Mouse (Mus musculus): ENCODE results near the gene Gm28048. TPM values are rescaled to one million over a fixed set of nuclear protein-coding genes. Genes with fewer than 3 reads are reported as not detected.

Gene Gm28048
- total and polyA plus RNA-seq, 2 experiments from 2014 or later, result 2.7 TPM; not detected in 1

GRCm38 (mm10) chr11:23008181-23008823 is 26.4 kb upstream of the Gm28048 start:
- peak; percentile 93 for DNase-seq (ENCODE audit: low spot score)
- TF ChIP-seq CTCF (IDR thresholded peaks at IDR 0.05), result peak; percentile 60
- Histone ChIP-seq H3K9ac (replicated peaks; ENCODE audit: low read length, poor library complexity, severe bottlenecking) (peak overlapping the region; percentile 65), H3K27me3 (ENCODE audit: insufficient read depth, low read length) (no peaks in the 10 kb centered on the region), H3K4me1 (ENCODE audit: insufficient read depth, low read length) (no peaks in the 10 kb centered on the region), H3K36me3 (ENCODE audit: insufficient read depth, low read length) (peaks cover 15% of the 10 kb centered on the region), H3K9me3 (ENCODE audit: low read length) (no peaks in the 10 kb centered on the region), H3K4me2 (ENCODE audit: low read depth, low read length, poor library complexity, severe bottlenecking) (peak overlapping the region; percentile 68), H3K27ac (ENCODE audit: low read depth, low read length) (peak overlapping the region; percentile 94), H3K4me3 (ENCODE audit: low read depth, low read length) (peak overlapping the region; percentile 65)
- WGBS, result under 1% methylated on average over 40 of the region's 40 CpGs
- ATAC-seq (ENCODE audit: low FRiP score), result peak; percentile 95

- ATAC-seq (ENCODE audit: low FRiP score) (peak; percentile 95), DNase-seq (ENCODE audit: low spot score) (peak; percentile 98)
- Histone ChIP-seq H3K4me3 (ENCODE audit: low read depth, low read length) (peak within 1 kb of the TSS; percentile 65), H3K36me3 (ENCODE audit: insufficient read depth, low read length) (peaks cover 16% of the 10 kb centered on the region), H3K9ac (replicated peaks; ENCODE audit: low read length, poor library complexity, severe bottlenecking) (peak within 1 kb of the TSS; percentile 65), H3K9me3 (ENCODE audit: low read length) (no peaks in the 10 kb centered on the region), H3K27me3 (ENCODE audit: insufficient read depth, low read length) (no peaks in the 10 kb centered on the region), H3K4me2 (ENCODE audit: low read depth, low read length, poor library complexity, severe bottlenecking) (peak within 1 kb of the TSS; percentile 68), H3K27ac (ENCODE audit: low read depth, low read length) (peak within 1 kb of the TSS; percentile 94), H3K4me1 (ENCODE audit: insufficient read depth, low read length) (no peaks in the 10 kb centered on the region)
- TF ChIP-seq CTCF (IDR thresholded peaks at IDR 0.05), result no peak
- WGBS, result under 1% methylated on average over 22 of the region's 22 CpGs
These were observed 25.7 kb upstream of the Gm28048 start, which contains the start of gene Fam161a for GRCm38 (mm10) chr11:23007481-23008180. Gene Fam161a, plus strand, starts transcription at chr11:23007531.

- no peak for DNase-seq (ENCODE audit: low spot score)
- 4% methylated on average over 6 of the region's 6 CpGs for WGBS
These were observed 25.2 kb upstream of the Gm28048 start for GRCm38 (mm10) chr11:23007166-23007480.

GRCm38 (mm10) chr11:23005276-23005675 is 23.4 kb upstream of the Gm28048 start:
- no peak overlapping the region for H3K4me2 ChIP-seq (ENCODE audit: low read depth, low read length, poor library complexity, severe bottlenecking)
- no peaks in the 10 kb centered on the region for H3K27me3 ChIP-seq (ENCODE audit: insufficient read depth, low read length)
- no peak overlapping the region for H3K9ac ChIP-seq (replicated peaks; ENCODE audit: low read length, poor library complexity, severe bottlenecking)
- no peak for TF ChIP-seq CTCF (IDR thresholded peaks at IDR 0.05)
- ATAC-seq (ENCODE audit: low FRiP score) (no peak), DNase-seq (ENCODE audit: low spot score) (no peak)
- 95% methylated on average over 1 of the region's 1 CpGs for WGBS
- H3K36me3 ChIP-seq (ENCODE audit: insufficient read depth, low read length), result peaks cover 30% of the 10 kb centered on the region
- no peak overlapping the region for H3K4me3 ChIP-seq (ENCODE audit: low read depth, low read length)
- H3K27ac ChIP-seq (ENCODE audit: low read depth, low read length), result no peak overlapping the region
- no peaks in the 10 kb centered on the region for H3K9me3 ChIP-seq (ENCODE audit: low read length)
- H3K4me1 ChIP-seq (ENCODE audit: insufficient read depth, low read length), result no peaks in the 10 kb centered on the region

More at GRCm38 (mm10) chr11:23007166-23007480, 25.2 kb upstream of the Gm28048 start:
- Histone ChIP-seq H3K4me2 (ENCODE audit: low read depth, low read length, poor library complexity, severe bottlenecking) (peak overlapping the region; percentile 68), H3K27me3 (ENCODE audit: insufficient read depth, low read length) (no peaks in the 10 kb centered on the region), H3K9ac (replicated peaks; ENCODE audit: low read length, poor library complexity, severe bottlenecking) (peak overlapping the region; percentile 65), H3K4me3 (ENCODE audit: low read depth, low read length) (peak overlapping the region; percentile 65), H3K9me3 (ENCODE audit: low read length) (no peaks in the 10 kb centered on the region), H3K4me1 (ENCODE audit: insufficient read depth, low read length) (no peaks in the 10 kb centered on the region), H3K36me3 (ENCODE audit: insufficient read depth, low read length) (peaks cover 17% of the 10 kb centered on the region), H3K27ac (ENCODE audit: low read depth, low read length) (peak overlapping the region; percentile 94)
- ATAC-seq (ENCODE audit: low FRiP score), result peak; percentile 28
- no peak for TF ChIP-seq CTCF (IDR thresholded peaks at IDR 0.05)

GRCm38 (mm10) chr11:22998308-22998707 is 16.4 kb upstream of the Gm28048 start:
- TF ChIP-seq CTCF (IDR thresholded peaks at IDR 0.05), result no peak
- Histone ChIP-seq H3K9me3 (ENCODE audit: low read length) (no peaks in the 10 kb centered on the region), H3K4me1 (ENCODE audit: insufficient read depth, low read length) (no peaks in the 10 kb centered on the region), H3K9ac (replicated peaks; ENCODE audit: low read length, poor library complexity, severe bottlenecking) (no peak overlapping the region), H3K27me3 (ENCODE audit: insufficient read depth, low read length) (no peaks in the 10 kb centered on the region), H3K27ac (ENCODE audit: low read depth, low read length) (no peak overlapping the region), H3K36me3 (ENCODE audit: insufficient read depth, low read length) (peaks cover 61% of the 10 kb centered on the region), H3K4me3 (ENCODE audit: low read depth, low read length) (no peak overlapping the region), H3K4me2 (ENCODE audit: low read depth, low read length, poor library complexity, severe bottlenecking) (no peak overlapping the region)
- 75% methylated on average over 1 of the region's 1 CpGs for WGBS
- no peak for ATAC-seq (ENCODE audit: low FRiP score)
- DNase-seq (ENCODE audit: low spot score), result no peak

GRCm38 (mm10) chr11:22995461-22995860 is 13.6 kb upstream of the Gm28048 start:
- no peak overlapping the region for H3K4me2 ChIP-seq (ENCODE audit: low read depth, low read length, poor library complexity, severe bottlenecking)
- no peak overlapping the region for H3K9ac ChIP-seq (replicated peaks; ENCODE audit: low read length, poor library complexity, severe bottlenecking)
- H3K4me1 ChIP-seq (ENCODE audit: insufficient read depth, low read length), result peaks cover 10% of the 10 kb centered on the region; the same call in 1 of the 2 replicates
- no peak overlapping the region for H3K27ac ChIP-seq (ENCODE audit: low read depth, low read length)
- no peak for TF ChIP-seq CTCF (IDR thresholded peaks at IDR 0.05)
- no peaks in the 10 kb centered on the region for H3K9me3 ChIP-seq (ENCODE audit: low read length)
- no peak for DNase-seq (ENCODE audit: low spot score)
- ATAC-seq (ENCODE audit: low FRiP score), result no peak
- 91% methylated on average over 4 of the region's 4 CpGs for WGBS
- H3K4me3 ChIP-seq (ENCODE audit: low read depth, low read length), result no peak overlapping the region
- no peaks in the 10 kb centered on the region for H3K27me3 ChIP-seq (ENCODE audit: insufficient read depth, low read length)
- H3K36me3 ChIP-seq (ENCODE audit: insufficient read depth, low read length), result peaks cover 46% of the 10 kb centered on the region

Data from midbrain, postnatal 0 days (tissue).